Mouse (Mus musculus) liver, embryonic 14.5 days (tissue): ENCODE results near the gene Aspn.

Experiments
- CTCF ChIP-seq: IDR thresholded peaks from 2 replicates; pipeline ENCODE4 v1.5.1; 2016; ENCODE audit warnings: antibody characterized with exemption, low read depth, control low read depth
- EP300 ChIP-seq: IDR thresholded peaks from 2 replicates; pipeline ENCODE4 v1.6.1; 2016; ENCODE audit warnings: antibody characterized with exemption, low read depth

DNA sequence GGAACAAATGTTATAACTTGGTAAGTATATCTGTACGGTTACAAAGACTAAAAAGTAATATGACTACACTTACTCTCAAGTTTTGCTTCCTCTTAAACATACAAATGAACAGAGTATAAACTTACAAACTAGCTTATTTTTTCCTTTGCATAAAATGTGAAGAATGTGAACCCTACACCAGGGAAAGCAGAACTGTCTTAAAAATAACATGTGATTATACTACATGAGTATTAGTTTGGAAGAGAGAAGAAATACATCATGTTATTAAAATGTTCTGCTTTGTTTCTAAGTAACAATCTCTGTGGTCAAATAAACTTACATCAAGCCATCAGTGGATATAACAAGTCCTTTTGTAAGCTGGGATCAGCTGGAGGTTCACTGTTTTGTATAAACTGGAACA, 5.5 kb upstream of the Aspn start:
- TF ChIP-seq CTCF (no peak), EP300 (no peak)
